ENCODE assay signal across 17 mouse cellular contexts in genomic region chrX:157334726-157335125, GRCm38 (mm10).
"Had no signal": no experiment of that assay in that cellular context is flagged by ENCODE, and none has a peak within 500 bp of the region (broad histone marks: within the 10 kb centered on the region; RNA-seq: fewer than 3 reads in every experiment).

No protein-coding gene starts in this region.

- H3K4me1 ChIP-seq: limb, embryonic 12.5 days; lung, embryonic 15.5 days; megakaryocyte, embryonic 14.5 days; midbrain, embryonic 15.5 days; neural tube, embryonic 13.5 days; stomach, embryonic 15.5 days had no signal

- H3K9ac ChIP-seq: limb, embryonic 12.5 days; lung, embryonic 15.5 days; midbrain, embryonic 15.5 days; neural tube, embryonic 13.5 days; stomach, embryonic 15.5 days had no signal

- H3K27me3 ChIP-seq: lung, embryonic 15.5 days; midbrain, embryonic 15.5 days; neural tube, embryonic 13.5 days; stomach, embryonic 15.5 days had no signal

- H3K36me3 ChIP-seq: limb, embryonic 12.5 days; lung, embryonic 15.5 days; midbrain, embryonic 15.5 days; neural tube, embryonic 13.5 days; stomach, embryonic 15.5 days had no signal

- DNase-seq: kidney, adult 11 months; kidney, postnatal 36 days; layer of hippocampus, adult 9-11 months; layer of hippocampus, postnatal 36 days; liver; lung, postnatal 14 days; retina, postnatal 1 day; right cerebral cortex, postnatal 4 days; thymus, postnatal 4 days had no signal

- H3K4me3 ChIP-seq: limb, embryonic 12.5 days; lung, embryonic 15.5 days; megakaryocyte, embryonic 14.5 days; midbrain, embryonic 15.5 days; neural tube, embryonic 13.5 days; stomach, embryonic 15.5 days had no signal

- H3K4me2 ChIP-seq: limb, embryonic 12.5 days; lung, embryonic 15.5 days; midbrain, embryonic 11.5 days; midbrain, embryonic 15.5 days; neural tube, embryonic 13.5 days; stomach, embryonic 15.5 days had no signal

- H3K9me3 ChIP-seq: limb, embryonic 12.5 days; lung, embryonic 15.5 days; megakaryocyte, embryonic 14.5 days; midbrain, embryonic 15.5 days; neural tube, embryonic 13.5 days; stomach, embryonic 15.5 days had no signal

- ATAC-seq: midbrain, embryonic 15.5 days had no signal

- H3K27ac ChIP-seq: limb, embryonic 12.5 days; lung, embryonic 15.5 days; macrophage; midbrain, embryonic 15.5 days; neural tube, embryonic 13.5 days; stomach, embryonic 15.5 days had no signal
